Mouse (Mus musculus): ENCODE results near the gene Fuz. TPM values are rescaled to one million over a fixed set of nuclear protein-coding genes. Genes with fewer than 3 reads are reported as not detected.

Fuz gene
- polyA plus RNA-seq, 1 experiment = 9.8 TPM

DNA sequence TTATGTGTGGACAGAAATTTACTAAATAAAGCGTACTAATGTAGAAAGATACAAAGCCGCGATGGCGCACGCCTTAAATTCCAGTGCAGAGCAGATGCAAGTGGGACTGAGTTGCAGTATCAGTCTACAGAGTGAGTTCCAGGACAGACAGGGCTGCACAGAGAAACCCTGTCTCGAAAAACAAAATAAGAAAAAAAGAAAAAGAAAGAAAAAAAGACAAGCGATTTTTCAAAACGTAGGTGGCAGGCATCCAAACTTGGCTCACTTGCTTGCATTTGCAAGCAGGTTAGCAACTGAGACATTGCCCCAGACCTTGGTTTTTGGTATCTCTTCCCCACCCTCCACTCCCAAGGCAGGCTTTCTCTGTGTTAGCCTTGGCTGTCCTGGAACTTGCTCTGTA is 2.7 kb upstream of the Fuz start:
- no peak for TF ChIP-seq MAX (IDR thresholded peaks at IDR 0.05)
- TF ChIP-seq MYOG (IDR thresholded peaks at IDR 0.05; ENCODE audit: control insufficient read depth, extremely low read depth, insufficient read length) = no peak
- TF ChIP-seq FOSL1 (IDR thresholded peaks at IDR 0.05; ENCODE audit: insufficient read depth, low read length, poor library complexity, severe bottlenecking) = no peak
- TF ChIP-seq USF1 (IDR thresholded peaks at IDR 0.05; ENCODE audit: low read depth) = no peak
- TF ChIP-seq CTCF (IDR thresholded peaks at IDR 0.05; ENCODE audit: control insufficient read depth, insufficient read depth, insufficient read length) = no peak
- TF ChIP-seq MYOD1 (IDR thresholded peaks at IDR 0.05; ENCODE audit: control insufficient read depth, insufficient read length, low read depth) = no peak
- TF ChIP-seq CEBPB (IDR thresholded peaks at IDR 0.05; ENCODE audit: low read depth) = no peak
- Histone ChIP-seq H3K27me3 (ENCODE audit: control insufficient read depth, insufficient read depth, insufficient read length) (no peaks in the 10 kb centered on the region), H3ac (ENCODE audit: control insufficient read depth, insufficient read length, low read depth) (no peak overlapping the region), H3K36me3 (ENCODE audit: control insufficient read depth, insufficient read depth) (peaks cover 14% of the 10 kb centered on the region), H3K4me3 (ENCODE audit: insufficient read depth, poor library complexity, severe bottlenecking) (no peak overlapping the region), H3K79me3 (ENCODE audit: low read depth) (peaks cover 27% of the 10 kb centered on the region), H3K79me2 (ENCODE audit: control insufficient read depth, insufficient read depth) (peaks cover 40% of the 10 kb centered on the region)

GRCm38 (mm10) chr7:44894175-44894574 is 1.7 kb upstream of the Fuz start:
- H3K79me2 ChIP-seq (ENCODE audit: control insufficient read depth, insufficient read depth) = peaks cover 31% of the 10 kb centered on the region

GRCm38 (mm10) chr7:44895206-44895592 is 680 bp upstream of the Fuz start:
- H3K4me3 ChIP-seq (ENCODE audit: insufficient read depth, poor library complexity, severe bottlenecking) = no peak overlapping the region
- no peaks in the 10 kb centered on the region for H3K36me3 ChIP-seq (ENCODE audit: control insufficient read depth, insufficient read depth)
- H3K79me3 ChIP-seq (ENCODE audit: low read depth) = peaks cover 17% of the 10 kb centered on the region
- TF ChIP-seq MAX (IDR thresholded peaks at IDR 0.05) (no peak), CTCF (IDR thresholded peaks at IDR 0.05; ENCODE audit: control insufficient read depth, insufficient read depth, insufficient read length) (no peak), MYOG (IDR thresholded peaks at IDR 0.05; ENCODE audit: control insufficient read depth, extremely low read depth, insufficient read length) (no peak)
- no peaks in the 10 kb centered on the region for H3K27me3 ChIP-seq (ENCODE audit: control insufficient read depth, insufficient read depth, insufficient read length)
- H3ac ChIP-seq (ENCODE audit: control insufficient read depth, insufficient read length, low read depth) = no peak overlapping the region
- H3K79me2 ChIP-seq (ENCODE audit: control insufficient read depth, insufficient read depth) = peaks cover 20% of the 10 kb centered on the region

More at GRCm38 (mm10) chr7:44894175-44894574, 1.7 kb upstream of the Fuz start:
- peaks cover 7% of the 10 kb centered on the region for H3K36me3 ChIP-seq (ENCODE audit: control insufficient read depth, insufficient read depth)
- no peak overlapping the region for H3K4me3 ChIP-seq (ENCODE audit: insufficient read depth, poor library complexity, severe bottlenecking)
- peaks cover 22% of the 10 kb centered on the region for H3K79me3 ChIP-seq (ENCODE audit: low read depth)
- TF ChIP-seq MAX (IDR thresholded peaks at IDR 0.05) = no peak
- TF ChIP-seq MYOD1 (IDR thresholded peaks at IDR 0.05; ENCODE audit: control insufficient read depth, insufficient read length, low read depth) = no peak
- no peak for TF ChIP-seq CEBPB (IDR thresholded peaks at IDR 0.05; ENCODE audit: low read depth)
- TF ChIP-seq MYOG (IDR thresholded peaks at IDR 0.05; ENCODE audit: control insufficient read depth, extremely low read depth, insufficient read length) = no peak
- no peak for TF ChIP-seq FOSL1 (IDR thresholded peaks at IDR 0.05; ENCODE audit: insufficient read depth, low read length, poor library complexity, severe bottlenecking)
- TF ChIP-seq USF1 (IDR thresholded peaks at IDR 0.05; ENCODE audit: low read depth) = no peak
- no peak for TF ChIP-seq CTCF (IDR thresholded peaks at IDR 0.05; ENCODE audit: control insufficient read depth, insufficient read depth, insufficient read length)
- H3K27me3 ChIP-seq (ENCODE audit: control insufficient read depth, insufficient read depth, insufficient read length) = no peaks in the 10 kb centered on the region
- H3ac ChIP-seq (ENCODE audit: control insufficient read depth, insufficient read length, low read depth) = no peak overlapping the region

GRCm38 (mm10) chr7:44896499-44896898 is 620 bp downstream of the Fuz start:
- Histone ChIP-seq H3K4me3 (ENCODE audit: insufficient read depth, poor library complexity, severe bottlenecking) (peak overlapping the region; percentile 45), H3ac (ENCODE audit: control insufficient read depth, insufficient read length, low read depth) (peak overlapping the region; percentile 72), H3K27me3 (ENCODE audit: control insufficient read depth, insufficient read depth, insufficient read length) (no peaks in the 10 kb centered on the region), H3K79me2 (ENCODE audit: control insufficient read depth, insufficient read depth) (peaks cover 7% of the 10 kb centered on the region), H3K36me3 (ENCODE audit: control insufficient read depth, insufficient read depth) (no peaks in the 10 kb centered on the region), H3K79me3 (ENCODE audit: low read depth) (peaks cover 6% of the 10 kb centered on the region)
- TF ChIP-seq FOSL1 (IDR thresholded peaks at IDR 0.05; ENCODE audit: insufficient read depth, low read length, poor library complexity, severe bottlenecking) (no peak), MYOD1 (IDR thresholded peaks at IDR 0.05; ENCODE audit: control insufficient read depth, insufficient read length, low read depth) (no peak), CEBPB (IDR thresholded peaks at IDR 0.05; ENCODE audit: low read depth) (no peak), CTCF (IDR thresholded peaks at IDR 0.05; ENCODE audit: control insufficient read depth, insufficient read depth, insufficient read length) (no peak), MYOG (IDR thresholded peaks at IDR 0.05; ENCODE audit: control insufficient read depth, extremely low read depth, insufficient read length) (no peak), MAX (IDR thresholded peaks at IDR 0.05) (no peak)

DNA sequence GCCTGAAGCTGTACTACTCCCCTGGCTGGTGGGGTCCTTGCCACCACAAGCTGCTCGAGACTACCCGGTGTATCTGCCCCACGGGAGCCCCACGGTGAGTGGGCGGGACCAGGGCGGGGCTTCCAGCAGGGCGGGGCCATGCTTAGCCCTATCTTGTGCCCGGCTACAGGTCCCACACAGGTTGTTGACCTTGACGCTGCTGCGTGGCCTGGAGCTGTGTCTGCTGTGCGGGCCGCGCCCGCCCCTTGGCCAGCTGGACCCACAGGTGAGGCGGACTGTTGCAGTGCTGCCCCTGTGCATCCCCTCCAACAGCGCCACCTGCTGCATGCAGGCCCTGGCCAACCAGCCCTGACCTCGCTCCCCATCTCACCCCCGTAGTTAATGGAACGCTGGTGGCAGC is 2.7 kb downstream of the Fuz start:
- Histone ChIP-seq H3K27me3 (ENCODE audit: control insufficient read depth, insufficient read depth, insufficient read length) (no peaks in the 10 kb centered on the region), H3K4me3 (ENCODE audit: insufficient read depth, poor library complexity, severe bottlenecking) (no peak overlapping the region), H3K36me3 (ENCODE audit: control insufficient read depth, insufficient read depth) (peaks cover 6% of the 10 kb centered on the region), H3K79me2 (ENCODE audit: control insufficient read depth, insufficient read depth) (no peaks in the 10 kb centered on the region), H3K79me3 (ENCODE audit: low read depth) (no peaks in the 10 kb centered on the region), H3ac (ENCODE audit: control insufficient read depth, insufficient read length, low read depth) (no peak overlapping the region)
- TF ChIP-seq USF1 (IDR thresholded peaks at IDR 0.05; ENCODE audit: low read depth) (no peak), CTCF (IDR thresholded peaks at IDR 0.05; ENCODE audit: control insufficient read depth, insufficient read depth, insufficient read length) (no peak), MAX (IDR thresholded peaks at IDR 0.05) (no peak), FOSL1 (IDR thresholded peaks at IDR 0.05; ENCODE audit: insufficient read depth, low read length, poor library complexity, severe bottlenecking) (no peak), MYOD1 (IDR thresholded peaks at IDR 0.05; ENCODE audit: control insufficient read depth, insufficient read length, low read depth) (no peak), CEBPB (IDR thresholded peaks at IDR 0.05; ENCODE audit: low read depth) (no peak), MYOG (IDR thresholded peaks at IDR 0.05; ENCODE audit: control insufficient read depth, extremely low read depth, insufficient read length) (no peak)

DNA sequence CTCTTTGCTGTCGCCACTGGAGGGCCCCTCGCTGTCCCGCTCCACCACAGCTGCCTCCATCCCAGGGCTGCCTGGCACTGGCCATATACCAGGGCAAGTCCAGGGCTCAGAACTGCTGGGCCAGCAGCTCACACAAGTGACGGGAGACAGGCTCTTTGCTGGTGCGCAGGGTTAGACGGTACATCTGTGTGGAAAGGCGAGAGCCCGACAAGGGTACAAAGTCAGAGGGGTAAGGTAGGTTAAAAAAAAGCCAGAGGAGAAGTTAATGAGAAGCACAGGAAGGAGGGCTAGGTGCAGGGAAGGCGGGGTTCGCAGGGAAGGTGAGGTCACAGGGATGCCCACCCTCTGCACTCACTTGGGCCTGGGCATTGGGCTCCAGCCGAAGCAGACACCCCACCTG is 4.8 kb downstream of the Fuz start:
- Histone ChIP-seq H3K36me3 (ENCODE audit: control insufficient read depth, insufficient read depth) (peaks cover 12% of the 10 kb centered on the region), H3K27me3 (ENCODE audit: control insufficient read depth, insufficient read depth, insufficient read length) (no peaks in the 10 kb centered on the region), H3K79me3 (ENCODE audit: low read depth) (no peaks in the 10 kb centered on the region), H3K4me3 (ENCODE audit: insufficient read depth, poor library complexity, severe bottlenecking) (no peak overlapping the region), H3ac (ENCODE audit: control insufficient read depth, insufficient read length, low read depth) (no peak overlapping the region), H3K79me2 (ENCODE audit: control insufficient read depth, insufficient read depth) (no peaks in the 10 kb centered on the region)
- TF ChIP-seq FOSL1 (IDR thresholded peaks at IDR 0.05; ENCODE audit: insufficient read depth, low read length, poor library complexity, severe bottlenecking) = no peak
- no peak for TF ChIP-seq CTCF (IDR thresholded peaks at IDR 0.05; ENCODE audit: control insufficient read depth, insufficient read depth, insufficient read length)
- TF ChIP-seq MYOD1 (IDR thresholded peaks at IDR 0.05; ENCODE audit: control insufficient read depth, insufficient read length, low read depth) = no peak
- TF ChIP-seq MAX (IDR thresholded peaks at IDR 0.05) = no peak
- TF ChIP-seq CEBPB (IDR thresholded peaks at IDR 0.05; ENCODE audit: low read depth) = no peak
- TF ChIP-seq MYOG (IDR thresholded peaks at IDR 0.05; ENCODE audit: control insufficient read depth, extremely low read depth, insufficient read length) = no peak
- TF ChIP-seq USF1 (IDR thresholded peaks at IDR 0.05; ENCODE audit: low read depth) = no peak

Measured in C2C12 (cell line).